Mouse (Mus musculus): ENCODE data around the gene A730061H03Rik. TPM values are rescaled to one million over a fixed set of nuclear protein-coding genes. Genes with fewer than 3 reads are reported as not detected.

Gene A730061H03Rik
- polyA plus RNA-seq, 1 experiment = not detected

DNA sequence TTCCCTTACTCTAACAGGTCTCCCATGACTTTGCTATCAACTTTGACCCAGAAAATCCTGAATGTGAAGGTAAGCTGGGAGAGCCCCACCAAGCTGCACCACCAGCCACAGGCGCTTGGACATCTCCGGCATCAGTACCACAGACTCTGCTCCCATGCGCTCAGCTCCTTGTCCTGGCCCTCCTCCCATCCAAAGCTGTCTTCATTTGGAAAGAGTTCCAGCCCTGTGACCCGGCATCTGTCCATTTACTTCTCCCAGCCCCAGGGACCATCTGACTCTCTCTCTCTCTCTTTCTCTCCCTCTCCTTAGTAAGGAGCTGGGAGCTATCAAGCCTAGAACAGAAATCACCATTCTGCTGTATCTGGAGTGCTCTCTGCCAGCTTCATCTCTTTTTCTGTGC lies 44.4 kb downstream of the A730061H03Rik start:
- H3K4me3 ChIP-seq (replicated peaks; ENCODE audit: control insufficient read depth, low read depth, low read length) = no peak overlapping the region
- H3K27ac ChIP-seq (ENCODE audit: control insufficient read depth, insufficient read depth, low read depth, low read length, poor library complexity) = no peak overlapping the region
- TF ChIP-seq CTCF (IDR thresholded peaks at IDR 0.05; ENCODE audit: control insufficient read depth, insufficient read depth, low read length) (no peak), POLR2A (IDR thresholded peaks at IDR 0.05; ENCODE audit: borderline replicate concordance, control insufficient read depth, low read depth, low read length) (no peak)
- WGBS = 89% methylated on average over 4 of the region's 4 CpGs
- no peaks in the 10 kb centered on the region for H3K4me1 ChIP-seq (ENCODE audit: control insufficient read depth, insufficient read depth, low read length)

GRCm38 (mm10) chr14:55513927-55514326 lies 46.3 kb downstream of the A730061H03Rik start:
- H3K27ac ChIP-seq (ENCODE audit: control insufficient read depth, insufficient read depth, low read depth, low read length, poor library complexity) = no peak overlapping the region
- no peaks in the 10 kb centered on the region for H3K4me1 ChIP-seq (ENCODE audit: control insufficient read depth, insufficient read depth, low read length)
- 51% methylated on average over 10 of the region's 10 CpGs for WGBS
- no peak overlapping the region for H3K4me3 ChIP-seq (replicated peaks; ENCODE audit: control insufficient read depth, low read depth, low read length)
- no peak for TF ChIP-seq CTCF (IDR thresholded peaks at IDR 0.05; ENCODE audit: control insufficient read depth, insufficient read depth, low read length)
- no peak for TF ChIP-seq POLR2A (IDR thresholded peaks at IDR 0.05; ENCODE audit: borderline replicate concordance, control insufficient read depth, low read depth, low read length)

DNA sequence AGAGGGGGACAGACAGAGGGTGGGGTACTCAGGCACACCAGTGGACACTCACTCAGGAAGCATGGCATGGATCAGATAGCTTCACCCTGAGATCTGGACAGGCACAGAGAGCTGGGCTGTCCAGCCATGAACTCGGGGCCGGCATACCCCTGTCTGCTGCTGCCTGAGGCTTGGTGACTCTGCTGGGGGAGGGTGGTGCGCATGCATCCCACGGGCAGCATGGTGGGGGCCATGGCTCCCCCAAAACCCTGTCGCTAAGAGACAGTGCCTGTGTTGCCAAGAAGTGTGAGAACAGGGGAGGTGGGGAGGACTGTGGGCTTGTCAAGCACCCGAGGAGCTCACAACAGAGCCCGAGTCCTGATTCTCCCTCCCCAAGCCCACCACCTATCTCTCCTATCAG lies 49.2 kb downstream of the A730061H03Rik start:
- Histone ChIP-seq H3K4me1 (ENCODE audit: control insufficient read depth, insufficient read depth, low read length) (no peaks in the 10 kb centered on the region), H3K4me3 (replicated peaks; ENCODE audit: control insufficient read depth, low read depth, low read length) (no peak overlapping the region), H3K27ac (ENCODE audit: control insufficient read depth, insufficient read depth, low read depth, low read length, poor library complexity) (no peak overlapping the region)
- WGBS = 53% methylated on average over 7 of the region's 7 CpGs
- TF ChIP-seq CTCF (IDR thresholded peaks at IDR 0.05; ENCODE audit: control insufficient read depth, insufficient read depth, low read length) (no peak), POLR2A (IDR thresholded peaks at IDR 0.05; ENCODE audit: borderline replicate concordance, control insufficient read depth, low read depth, low read length) (no peak)

GRCm38 (mm10) chr14:55510125-55510731 lies 50.0 kb downstream of the A730061H03Rik start, which contains the start of gene Cpne6:
Cpne6 (plus strand) TSS chr14:55510445.
- no peak within 1 kb of the TSS for H3K27ac ChIP-seq (ENCODE audit: control insufficient read depth, insufficient read depth, low read depth, low read length, poor library complexity)
- H3K4me3 ChIP-seq (replicated peaks; ENCODE audit: control insufficient read depth, low read depth, low read length) = no peak within 1 kb of the TSS
- no peak for TF ChIP-seq POLR2A (IDR thresholded peaks at IDR 0.05; ENCODE audit: borderline replicate concordance, control insufficient read depth, low read depth, low read length)
- TF ChIP-seq CTCF (IDR thresholded peaks at IDR 0.05; ENCODE audit: control insufficient read depth, insufficient read depth, low read length) = no peak
- no peaks in the 10 kb centered on the region for H3K4me1 ChIP-seq (ENCODE audit: control insufficient read depth, insufficient read depth, low read length)
- WGBS = 71% methylated on average over 22 of the region's 22 CpGs

Other genes starting within 250 kb of the A730061H03Rik start
- 39.2 and 47.3 TPM in 2 replicates for gene Dhrs4, start 81.6 kb downstream of the A730061H03Rik start, polyA plus RNA-seq (2011; ENCODE audit: insufficient read depth, insufficient read length, low replicate concordance, missing spikeins)
- gene Carmil3, start 69.8 kb downstream of the A730061H03Rik start, polyA plus RNA-seq (2011; ENCODE audit: insufficient read depth, insufficient read length, low replicate concordance, missing spikeins) = 0.79 and 3.5 TPM in 2 replicates
- gene Cpne6, start 50.0 kb downstream of the A730061H03Rik start, polyA plus RNA-seq (2011; ENCODE audit: insufficient read depth, insufficient read length, low replicate concordance, missing spikeins) = not detected in 2 replicates
- gene Nrl, start 35.4 kb downstream of the A730061H03Rik start, polyA plus RNA-seq (2011; ENCODE audit: insufficient read depth, insufficient read length, low replicate concordance, missing spikeins) = 0.25 and 0.70 TPM in 2 replicates
- gene Pck2, start 20.1 kb downstream of the A730061H03Rik start, polyA plus RNA-seq (2011; ENCODE audit: insufficient read depth, insufficient read length, low replicate concordance, missing spikeins) = 42.6 and 60.8 TPM in 2 replicates
- 26.4 and 42.3 TPM in 2 replicates for gene Dcaf11, start 400 bp downstream of the A730061H03Rik start, polyA plus RNA-seq (2011; ENCODE audit: insufficient read depth, insufficient read length, low replicate concordance, missing spikeins)
- gene Fitm1, start 15.2 kb upstream of the A730061H03Rik start, polyA plus RNA-seq (2011; ENCODE audit: insufficient read depth, insufficient read length, low replicate concordance, missing spikeins) = not detected in 2 replicates
- gene Psme1, start 17.7 kb upstream of the A730061H03Rik start, polyA plus RNA-seq (2011; ENCODE audit: insufficient read depth, insufficient read length, low replicate concordance, missing spikeins) = 187 and 268 TPM in 2 replicates
- 12.3 and 48.5 TPM in 2 replicates for gene Emc9, start 24.9 kb upstream of the A730061H03Rik start, polyA plus RNA-seq (2011; ENCODE audit: insufficient read depth, insufficient read length, low replicate concordance, missing spikeins)
- 152 and 175 TPM in 2 replicates for gene Psme2, start 30.7 kb upstream of the A730061H03Rik start, polyA plus RNA-seq (2011; ENCODE audit: insufficient read depth, insufficient read length, low replicate concordance, missing spikeins)
- gene Rnf31, start 31.3 kb upstream of the A730061H03Rik start, polyA plus RNA-seq (2011; ENCODE audit: insufficient read depth, insufficient read length, low replicate concordance, missing spikeins) = 79.5 and 160 TPM in 2 replicates
- 60.8 and 84.3 TPM in 2 replicates for gene Irf9, start 43.2 kb upstream of the A730061H03Rik start, polyA plus RNA-seq (2011; ENCODE audit: insufficient read depth, insufficient read length, low replicate concordance, missing spikeins)
- 13.2 and 28.5 TPM in 2 replicates for gene Rec8, start 57.6 kb upstream of the A730061H03Rik start, polyA plus RNA-seq (2011; ENCODE audit: insufficient read depth, insufficient read length, low replicate concordance, missing spikeins)
- 24.9 and 49.5 TPM in 2 replicates for gene Ipo4, start 75.6 kb upstream of the A730061H03Rik start, polyA plus RNA-seq (2011; ENCODE audit: insufficient read depth, insufficient read length, low replicate concordance, missing spikeins)
- 2.0 and 5.8 TPM in 2 replicates for gene Gm49378, start 77.5 kb upstream of the A730061H03Rik start, polyA plus RNA-seq (2011; ENCODE audit: insufficient read depth, insufficient read length, low replicate concordance, missing spikeins)
- 37.9 and 46.7 TPM in 2 replicates for gene Tm9sf1, start 83.4 kb upstream of the A730061H03Rik start, polyA plus RNA-seq (2011; ENCODE audit: insufficient read depth, insufficient read length, low replicate concordance, missing spikeins)
- 0.77 and 4.0 TPM in 2 replicates for gene Tssk4, start 89.8 kb upstream of the A730061H03Rik start, polyA plus RNA-seq (2011; ENCODE audit: insufficient read depth, insufficient read length, low replicate concordance, missing spikeins)
- 23.2 and 50.4 TPM in 2 replicates for gene Mdp1, start 100.1 kb upstream of the A730061H03Rik start, polyA plus RNA-seq (2011; ENCODE audit: insufficient read depth, insufficient read length, low replicate concordance, missing spikeins)
- 7.3 and 18.3 TPM in 2 replicates for gene Gmpr2, start 111.5 kb upstream of the A730061H03Rik start, polyA plus RNA-seq (2011; ENCODE audit: insufficient read depth, insufficient read length, low replicate concordance, missing spikeins)
- 173 and 183 TPM in 2 replicates for gene Nedd8, start 111.7 kb upstream of the A730061H03Rik start, polyA plus RNA-seq (2011; ENCODE audit: insufficient read depth, insufficient read length, low replicate concordance, missing spikeins)
- gene Tinf2, start 121.4 kb upstream of the A730061H03Rik start, polyA plus RNA-seq (2011; ENCODE audit: insufficient read depth, insufficient read length, low replicate concordance, missing spikeins) = 25.4 and 38.1 TPM in 2 replicates
- gene Tgm1, start 153.5 kb upstream of the A730061H03Rik start, polyA plus RNA-seq (2011; ENCODE audit: insufficient read depth, insufficient read length, low replicate concordance, missing spikeins) = 1.1 and 5.1 TPM in 2 replicates
- gene Rabggta, start 161.9 kb upstream of the A730061H03Rik start, polyA plus RNA-seq (2011; ENCODE audit: insufficient read depth, insufficient read length, low replicate concordance, missing spikeins) = 16.0 and 24.5 TPM in 2 replicates
- gene Dhrs1, start 185.3 kb upstream of the A730061H03Rik start, polyA plus RNA-seq (2011; ENCODE audit: insufficient read depth, insufficient read length, low replicate concordance, missing spikeins) = 24.4 and 25.9 TPM in 2 replicates
- gene Nop9, start 185.3 kb upstream of the A730061H03Rik start, polyA plus RNA-seq (2011; ENCODE audit: insufficient read depth, insufficient read length, low replicate concordance, missing spikeins) = 14.3 and 14.5 TPM in 2 replicates
- gene Cideb, start 198.1 kb upstream of the A730061H03Rik start, polyA plus RNA-seq (2011; ENCODE audit: insufficient read depth, insufficient read length, low replicate concordance, missing spikeins) = 1.6 TPM in 1 of 2 replicates, not detected in the other
- 2.8 and 6.5 TPM in 2 replicates for gene Ltb4r2, start 201.0 kb upstream of the A730061H03Rik start, polyA plus RNA-seq (2011; ENCODE audit: insufficient read depth, insufficient read length, low replicate concordance, missing spikeins)
- 34.1 and 77.0 TPM in 2 replicates for gene Ltb4r1, start 205.6 kb upstream of the A730061H03Rik start, polyA plus RNA-seq (2011; ENCODE audit: insufficient read depth, insufficient read length, low replicate concordance, missing spikeins)
- 2.3 and 4.7 TPM in 2 replicates for gene Adcy4, start 223.7 kb upstream of the A730061H03Rik start, polyA plus RNA-seq (2011; ENCODE audit: insufficient read depth, insufficient read length, low replicate concordance, missing spikeins)
- 27.7 and 38.9 TPM in 2 replicates for gene Ripk3, start 228.5 kb upstream of the A730061H03Rik start, polyA plus RNA-seq (2011; ENCODE audit: insufficient read depth, insufficient read length, low replicate concordance, missing spikeins)